Mouse (Mus musculus) adrenal gland, adult 10 weeks (tissue): ENCODE measurements around the gene Oxsr1. TPM values are rescaled to one million over a fixed set of nuclear protein-coding genes. Genes with fewer than 3 reads are reported as not detected.

Source experiments
- polyA plus RNA-seq: library from polyadenylated mRNA; stranded (reverse); fragments of 350-450 nt; fragmentation: Illumina TruSeq; extraction: RNeasy Lipid Tissue Mini Kit (QIAGEN cat#74804); gene quantifications from one replicate; pipeline ENCODE4 v1.2.3, GENCODE M21; 2014; ENCODE audit warnings: low read depth, low replicate concordance

The Oxsr1 gene
- polyA plus RNA-seq: 42.5 TPM

DNA sequence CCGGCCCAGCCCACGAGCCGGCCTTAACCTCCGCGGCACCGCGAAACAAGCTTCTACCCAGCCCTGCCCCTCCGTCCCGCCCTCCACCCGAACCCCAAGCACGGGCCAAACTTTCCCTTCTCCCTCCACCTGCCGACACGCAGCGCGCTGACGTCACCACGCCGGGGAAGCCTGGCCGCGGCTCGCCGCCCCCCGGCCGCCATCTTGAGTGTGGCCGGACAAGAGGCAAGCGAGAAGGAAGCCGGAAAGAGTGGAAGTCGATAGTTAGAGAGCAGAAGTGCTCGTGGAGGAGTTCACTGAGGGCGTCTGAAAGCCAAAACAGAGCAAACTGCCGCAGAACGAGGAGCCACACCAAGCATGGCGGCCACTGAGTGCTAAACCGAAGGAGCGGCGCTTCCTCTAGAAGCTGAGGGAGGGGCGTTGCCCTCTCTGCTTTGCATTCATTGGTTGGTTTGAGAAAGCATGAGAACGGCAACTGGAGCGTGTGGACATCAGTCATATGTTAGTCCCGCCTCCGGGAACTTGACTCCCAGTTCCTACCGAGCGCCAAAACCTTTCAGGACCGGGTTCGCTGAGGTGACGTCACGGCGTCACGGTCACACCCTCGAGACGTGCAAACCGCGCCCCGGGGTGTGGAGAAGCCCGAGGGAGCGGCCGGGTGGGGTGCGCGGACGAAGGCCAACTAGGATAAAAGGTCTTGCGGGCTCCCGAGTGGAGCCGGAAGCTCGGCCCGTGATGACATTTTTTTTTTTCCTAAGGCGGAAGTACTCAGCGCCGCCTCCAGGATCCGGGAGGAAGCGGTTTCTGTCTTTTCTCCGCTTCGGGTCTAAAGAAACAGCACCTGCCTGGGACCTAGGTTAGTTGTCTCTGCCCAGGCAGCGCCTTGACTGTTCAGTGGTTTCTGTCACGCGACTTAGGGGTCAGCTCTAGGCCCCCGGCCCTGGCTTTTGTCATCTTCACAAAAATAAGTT, at the start of gene Oxsr1:
Gene Oxsr1, minus strand, starts transcription at position 139 of the 971 bp plus-strand sequence.

DNA sequence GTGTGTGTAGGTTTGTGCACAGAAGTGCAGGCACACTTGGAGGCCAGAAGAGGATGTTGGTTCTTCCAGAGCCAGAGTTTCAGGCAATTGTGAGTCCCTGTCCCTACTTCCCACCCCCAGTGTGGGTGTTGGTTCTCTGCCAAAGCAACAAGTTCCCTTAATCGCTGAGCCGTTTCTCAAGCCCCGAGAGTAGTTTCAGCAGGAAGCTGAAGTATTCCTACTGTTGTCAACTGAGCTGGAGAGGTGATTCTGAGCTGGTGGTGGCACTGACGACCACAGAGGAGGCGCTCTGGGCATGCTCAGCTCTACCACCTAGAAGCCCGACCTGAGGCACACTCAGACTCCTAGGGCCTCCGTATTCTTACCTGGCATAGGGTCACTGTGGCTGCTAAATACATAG, 43.1 kb upstream of the Oxsr1 start, which contains the start of gene Slc22a14:
Gene Slc22a14, minus strand, starts transcription at position 270 of the 400 bp plus-strand sequence.

DNA sequence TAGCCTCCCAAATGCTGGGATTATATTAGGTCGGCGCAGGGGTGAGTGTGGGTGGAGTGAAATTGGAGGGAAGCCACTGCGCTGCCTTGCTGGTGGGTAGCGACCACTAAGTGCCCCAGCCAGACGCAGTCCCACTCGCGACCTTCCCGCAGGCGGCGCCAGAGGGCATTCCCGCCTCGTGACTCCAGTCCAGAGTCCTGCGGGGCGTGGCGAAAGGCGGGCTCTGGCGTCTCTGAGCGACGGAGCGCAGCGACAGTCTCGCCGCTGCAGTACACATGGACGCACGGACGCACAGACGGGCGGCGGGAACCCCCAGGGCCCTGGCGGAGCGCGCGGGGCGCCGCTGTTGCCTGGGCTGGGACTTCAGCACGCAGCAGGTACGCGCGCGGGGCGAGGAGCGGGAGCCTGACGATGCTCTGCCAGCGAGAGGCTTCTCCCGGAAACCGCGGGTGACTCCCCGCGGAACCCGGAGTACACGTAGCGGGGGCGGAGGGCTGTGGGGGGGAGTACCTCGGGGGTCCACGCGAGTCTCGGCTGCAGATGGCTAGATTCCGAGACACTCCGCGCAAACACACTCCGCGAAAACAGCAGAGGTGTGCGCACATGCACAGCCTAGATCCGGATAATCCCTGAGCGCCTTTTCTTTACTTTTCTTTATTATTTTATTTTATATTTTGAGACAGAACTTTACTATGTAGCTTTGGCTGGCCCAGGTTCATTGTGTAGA, 35.3 kb upstream of the Oxsr1 start, which contains the start of gene Xylb:
Gene Xylb, plus strand, starts transcription at position 51 of the 727 bp plus-strand sequence.

DNA sequence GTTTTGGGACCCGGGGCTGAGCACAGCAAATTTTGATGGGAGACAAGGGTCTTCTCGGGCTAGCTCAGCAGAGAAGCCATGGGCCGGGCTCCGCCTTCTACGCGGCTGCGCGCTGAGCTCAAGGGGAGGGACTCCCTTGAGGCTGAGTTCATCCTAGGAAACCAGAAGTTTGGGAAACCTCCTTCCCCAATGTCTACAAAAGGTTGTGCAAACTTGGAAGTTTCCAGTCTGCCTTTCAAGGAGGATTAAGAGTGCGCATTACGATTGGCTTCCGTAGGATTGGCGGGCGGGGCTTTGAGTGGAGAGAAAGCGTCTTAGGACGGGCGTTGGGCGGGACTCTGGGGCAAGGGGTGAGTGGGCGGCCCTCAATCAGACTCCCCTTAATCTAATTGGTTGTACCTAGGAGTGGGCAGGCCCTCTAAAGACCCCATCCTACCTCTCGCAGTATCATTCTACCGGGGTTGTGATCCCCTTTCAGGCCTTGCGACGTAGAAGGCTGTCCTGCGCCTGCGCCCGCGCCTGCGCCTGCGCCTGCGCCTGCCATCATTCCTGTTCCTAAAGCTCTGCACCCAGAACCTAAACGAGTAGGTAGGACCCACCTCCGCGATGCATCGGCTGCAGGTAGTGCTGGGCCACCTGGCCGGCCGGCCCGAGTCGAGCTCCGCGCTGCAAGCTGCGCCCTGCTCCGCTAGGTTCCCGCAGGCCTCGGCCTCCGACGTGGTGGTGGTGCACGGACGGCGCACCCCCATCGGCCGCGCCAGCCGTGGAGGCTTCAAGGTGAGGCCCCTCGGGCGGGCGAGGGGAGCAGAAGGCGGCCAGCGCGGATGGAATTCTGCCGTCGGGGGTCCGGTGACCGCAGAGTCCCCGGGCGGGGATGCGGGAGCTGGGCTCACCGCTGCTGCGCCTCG, 18.9 kb upstream of the Oxsr1 start, which contains the start of gene Myd88:
Gene Myd88, minus strand, starts transcription at position 503 of the 908 bp plus-strand sequence.

DNA sequence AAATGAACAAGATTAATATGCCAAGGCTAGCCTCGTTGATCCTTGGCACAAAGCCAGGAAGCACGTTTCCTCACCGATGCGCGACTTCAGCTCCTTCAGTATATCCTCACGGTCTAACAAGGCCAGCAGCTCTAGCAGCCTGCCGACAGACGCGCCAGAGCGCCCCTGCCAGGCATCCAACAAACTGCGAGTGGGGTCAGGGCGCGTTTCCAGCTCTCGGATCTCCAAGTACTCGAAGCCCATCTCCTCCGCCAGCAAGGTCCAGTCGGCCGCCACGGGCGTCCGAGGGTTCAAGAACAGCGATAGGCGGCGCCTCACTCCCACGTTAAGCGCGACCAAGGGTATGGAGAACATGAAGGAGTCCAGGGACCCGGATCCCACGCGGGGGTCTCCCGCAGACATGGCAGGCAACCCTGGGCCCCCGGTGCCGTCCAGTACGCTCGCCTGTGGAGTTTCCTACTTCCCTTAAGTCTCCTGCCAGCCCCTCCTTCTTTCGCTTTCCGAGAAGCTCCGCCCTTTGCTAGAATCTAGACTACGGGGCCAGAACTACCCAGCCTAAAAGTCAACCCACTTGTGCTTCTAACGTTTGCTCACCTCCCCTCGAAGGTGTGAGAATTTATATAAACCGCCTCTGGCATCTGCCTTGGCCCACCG, 17.5 kb upstream of the Oxsr1 start, which contains the start of gene Acaa1a:
Gene Acaa1a, plus strand, starts transcription at position 119 of the 654 bp plus-strand sequence.

DNA sequence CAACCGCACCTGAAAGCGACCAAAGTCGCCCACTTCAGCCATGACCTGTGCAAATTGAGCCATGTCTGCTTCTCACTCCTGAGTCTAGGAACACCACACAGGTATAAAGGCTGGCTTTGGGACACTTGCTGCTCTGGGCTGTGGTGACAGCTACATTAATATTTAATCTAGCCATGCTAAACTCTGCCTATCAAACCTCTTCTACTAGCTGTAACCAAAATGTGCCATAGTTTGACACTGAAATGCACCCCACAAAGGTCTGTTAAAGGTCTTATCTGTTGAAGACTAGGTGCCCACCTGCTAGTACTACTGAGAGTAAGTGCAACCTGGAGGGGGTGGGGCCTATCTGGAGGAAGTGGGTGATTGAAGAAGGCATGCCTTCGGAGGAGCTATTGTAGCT, 113.2 kb downstream of the Oxsr1 start, which contains the start of gene Slc22a13:
Gene Slc22a13, minus strand, starts transcription at position 101 of the 400 bp plus-strand sequence.

Other genes with a start within 250 kb of the Oxsr1 start
- 0.29 TPM for gene Plcd1, start 228.9 kb downstream of the Oxsr1 start, polyA plus RNA-seq
- gene Dlec1, start 219.9 kb downstream of the Oxsr1 start, polyA plus RNA-seq: 0.93 TPM
- 0.76 TPM for gene Acaa1b, start 165.3 kb downstream of the Oxsr1 start, polyA plus RNA-seq
- gene Gm47289, start 163.3 kb downstream of the Oxsr1 start, polyA plus RNA-seq: not detected
- not detected for gene Slc22a13, start 113.3 kb downstream of the Oxsr1 start, polyA plus RNA-seq
- 3.5 TPM for gene Acaa1a, start 17.2 kb upstream of the Oxsr1 start, polyA plus RNA-seq
- 8.6 TPM for gene Myd88, start 19.0 kb upstream of the Oxsr1 start, polyA plus RNA-seq
- gene Xylb, start 35.0 kb upstream of the Oxsr1 start, polyA plus RNA-seq: 0.87 TPM
- gene Slc22a14, start 43.1 kb upstream of the Oxsr1 start, polyA plus RNA-seq: not detected
- gene Acvr2b, start 79.7 kb upstream of the Oxsr1 start, polyA plus RNA-seq: 0.82 TPM
- 2.2 TPM for gene Exog, start 122.5 kb upstream of the Oxsr1 start, polyA plus RNA-seq